Mouse (Mus musculus) splenic B cell, adult 2 months (primary cell): ENCODE measurements at regions not wholly inside any gene's neighbourhood (a gene's known extent, or its start where the extent isn't known, plus 50 kb on each side); places are given as distances from the start of the nearest gene placed in this dataset.
"Not testable (repeated sequence)": the region's sequence is repeated elsewhere in the genome, so short reads cannot be mapped to it uniquely, and the experiment has no call there.

Experiments used
- DNase-seq: peaks from one replicate; pipeline ENCODE4 v3.0.0-alpha.2; 2011; ENCODE audit warnings: low read depth, low spot score
- H3K27me3 ChIP-seq: 2 replicates; pipeline ENCODE4 v1.6.1; 2012; ENCODE audit warnings: mild to moderate bottlenecking, low read length, moderate library complexity, mixed read lengths; ENCODE audit not compliant: control insufficient read depth, poor library complexity, insufficient read depth, severe bottlenecking
- H3K36me3 ChIP-seq: 2 replicates; pipeline ENCODE4 v1.6.1; 2012; ENCODE audit warnings: mild to moderate bottlenecking, low read length, moderate library complexity, mixed read lengths; ENCODE audit not compliant: control insufficient read depth, poor library complexity, insufficient read depth, severe bottlenecking

DNA sequence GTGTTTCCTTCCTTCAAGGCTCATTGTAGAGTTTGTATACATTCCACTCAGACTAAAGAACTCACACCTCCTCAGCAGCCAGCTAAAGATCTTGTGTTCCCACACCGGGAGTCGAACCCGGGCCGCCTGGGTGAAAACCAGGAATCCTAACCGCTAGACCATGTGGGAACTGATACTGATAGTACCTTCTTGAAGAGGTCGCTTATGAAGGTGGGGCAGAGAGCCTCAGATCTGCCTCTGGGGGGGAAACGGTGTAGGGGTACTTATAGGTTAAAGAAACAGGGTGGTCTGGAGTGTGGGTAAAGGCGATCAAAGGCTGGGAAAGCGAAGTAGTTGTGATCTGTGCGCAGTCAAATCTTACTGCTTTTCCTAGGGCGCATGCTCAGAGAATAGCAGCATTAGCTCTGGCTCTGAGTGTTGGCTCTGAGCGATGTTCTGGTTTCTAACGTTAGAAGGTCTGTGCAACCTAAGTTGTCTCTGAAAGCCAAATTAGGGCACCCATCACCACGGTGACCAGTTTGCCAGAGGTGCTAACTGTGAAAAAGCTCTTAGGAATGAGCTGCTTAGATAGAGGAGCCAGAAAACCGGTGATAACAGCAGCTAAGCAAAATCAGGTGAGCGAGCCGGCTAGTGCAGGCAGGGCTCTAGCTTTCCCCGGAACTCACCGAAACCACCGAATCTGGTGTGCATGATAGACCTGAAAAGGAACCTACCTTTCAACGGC is 71.2 kb upstream of the Acpp start:
- no peaks in the 10 kb centered on the region for H3K27me3 ChIP-seq
- no peaks in the 10 kb centered on the region for H3K36me3 ChIP-seq
- DNase-seq: peak; percentile 15

- peak; percentile 35 for DNase-seq
- Histone ChIP-seq H3K36me3 (no peaks in the 10 kb centered on the region), H3K27me3 (no peaks in the 10 kb centered on the region)
Measured at GRCm38 (mm10) chr9:104407559-104408376, 70.2 kb upstream of the Acpp start.

DNA sequence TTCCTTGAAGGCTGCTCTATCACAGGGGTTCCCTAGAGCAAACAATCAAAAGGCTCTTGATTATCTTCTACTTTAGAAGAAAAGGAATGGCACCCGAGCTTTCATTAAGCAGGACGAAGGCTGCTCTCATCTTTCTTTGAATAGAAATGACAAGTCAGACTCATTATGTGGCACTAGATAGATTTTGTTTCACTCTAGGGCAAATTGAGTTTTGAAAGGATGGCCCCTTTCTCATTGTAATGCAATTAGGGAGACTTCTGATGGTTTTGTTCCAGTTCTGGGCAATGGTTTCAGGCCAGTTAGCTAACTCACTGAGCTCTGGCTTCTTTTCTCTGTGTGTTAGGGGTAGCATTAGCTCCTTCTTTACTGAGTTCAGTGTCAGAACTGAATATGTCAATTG is 69.5 kb upstream of the Acpp start:
- Histone ChIP-seq H3K36me3 (no peaks in the 10 kb centered on the region), H3K27me3 (no peaks in the 10 kb centered on the region)
- DNase-seq: no peak

- DNase-seq: no peak
Measured at GRCm38 (mm10) chr9:104406491-104406890, 68.9 kb upstream of the Acpp start.

GRCm38 (mm10) chr9:104403863-104404262 is 66.3 kb upstream of the Acpp start:
- no peak for DNase-seq
- no peaks in the 10 kb centered on the region for H3K36me3 ChIP-seq
- no peaks in the 10 kb centered on the region for H3K27me3 ChIP-seq

More at GRCm38 (mm10) chr9:104406491-104406890, 68.9 kb upstream of the Acpp start:
- Histone ChIP-seq H3K27me3 (no peaks in the 10 kb centered on the region), H3K36me3 (no peaks in the 10 kb centered on the region)

DNA sequence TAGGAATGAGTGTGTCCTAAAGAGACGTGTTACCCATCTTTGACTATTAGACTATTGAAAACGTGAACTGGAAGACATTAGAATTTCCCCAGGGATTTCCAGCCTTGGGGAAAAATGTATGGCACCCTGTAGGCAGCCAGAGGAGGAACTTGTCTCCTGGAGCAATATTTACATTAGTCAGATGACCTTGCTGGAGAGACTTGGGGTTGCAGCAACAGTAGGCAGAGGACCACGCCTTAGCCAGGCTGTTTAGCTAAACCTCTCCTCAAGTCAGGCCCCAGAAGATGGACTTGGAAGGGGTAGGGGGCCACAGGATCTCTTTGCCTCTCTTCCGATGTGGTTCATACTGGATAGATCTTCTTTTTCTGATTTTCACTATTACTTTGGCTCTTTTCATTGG is 64.1 kb upstream of the Acpp start:
- Histone ChIP-seq H3K36me3 (no peaks in the 10 kb centered on the region), H3K27me3 (no peaks in the 10 kb centered on the region)
- DNase-seq: no peak

- no peak for DNase-seq
- H3K36me3 ChIP-seq: no peaks in the 10 kb centered on the region
- H3K27me3 ChIP-seq: no peaks in the 10 kb centered on the region
Measured at GRCm38 (mm10) chr9:104399927-104400326, 62.4 kb upstream of the Acpp start.

DNA sequence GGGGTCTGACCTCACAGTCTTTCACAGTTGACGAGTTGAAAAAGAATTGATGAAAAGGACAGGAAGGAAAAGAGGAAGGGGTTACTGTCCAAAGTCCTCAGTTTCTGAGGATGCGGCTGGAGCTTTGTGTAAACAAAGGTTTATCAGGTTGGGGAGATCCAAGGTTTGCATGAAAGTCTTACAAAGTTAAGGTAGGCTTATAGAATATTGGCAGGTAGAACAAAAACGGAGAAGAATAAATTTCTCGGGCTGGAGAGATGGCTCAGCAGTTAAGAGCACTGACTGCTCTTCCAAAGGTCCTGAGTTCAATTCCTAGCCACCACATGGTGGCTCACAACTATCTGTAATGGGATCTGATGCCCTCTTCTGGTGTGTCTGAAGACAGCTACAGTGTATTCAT is 60.9 kb upstream of the Acpp start:
- DNase-seq, H3K36me3 ChIP-seq, H3K27me3 ChIP-seq: not testable (repeated sequence)

- DNase-seq: no peak
- no peaks in the 10 kb centered on the region for H3K27me3 ChIP-seq
Measured at GRCm38 (mm10) chr9:104387805-104388204, 50.3 kb upstream of the Acpp start.

More at GRCm38 (mm10) chr9:104387805-104388204, 50.3 kb upstream of the Acpp start:
- H3K36me3 ChIP-seq: no peaks in the 10 kb centered on the region
